Mouse (Mus musculus): ENCODE measurements at regions not wholly inside any gene's neighbourhood (a gene's known extent, or its start where the extent isn't known, plus 50 kb on each side); places are given as distances from the start of the nearest gene placed in this dataset.

GRCm38 (mm10) chr10:117429459-117430183 lies 49.8 kb upstream of the Cpsf6 start:
- no peak for ATAC-seq
- Histone ChIP-seq H3K4me1 (ENCODE audit: control insufficient read depth, insufficient read depth, low read length) (no peaks in the 10 kb centered on the region), H3K27ac (ENCODE audit: low read length) (no peak overlapping the region), H3K27me3 (replicated peaks; ENCODE audit: control insufficient read depth, insufficient read depth, low read length) (no peaks in the 10 kb centered on the region), H3K4me2 (ENCODE audit: low read depth, low read length) (no peak overlapping the region), H3K9ac (ENCODE audit: low read depth, low read length) (no peak overlapping the region), H3K36me3 (ENCODE audit: control insufficient read depth, insufficient read depth, low read length) (no peaks in the 10 kb centered on the region), H3K9me3 (ENCODE audit: control insufficient read depth, low read length) (no peaks in the 10 kb centered on the region), H3K4me3 (ENCODE audit: low read length) (no peak overlapping the region)
- WGBS: 90% methylated on average over 19 of the region's 19 CpGs

All from intestine, embryonic 16.5 days (tissue).